Mouse (Mus musculus): Measurements from ENCODE around the gene Aqp9. TPM values are rescaled to one million over a fixed set of nuclear protein-coding genes. Genes with fewer than 3 reads are reported as not detected.

The Aqp9 gene
- 0.08 TPM in 1 of 2 replicates, not detected in the other for polyA plus RNA-seq (2014; fragmentation: Nextera tagmentation; extraction: Ambion mirVana)

DNA sequence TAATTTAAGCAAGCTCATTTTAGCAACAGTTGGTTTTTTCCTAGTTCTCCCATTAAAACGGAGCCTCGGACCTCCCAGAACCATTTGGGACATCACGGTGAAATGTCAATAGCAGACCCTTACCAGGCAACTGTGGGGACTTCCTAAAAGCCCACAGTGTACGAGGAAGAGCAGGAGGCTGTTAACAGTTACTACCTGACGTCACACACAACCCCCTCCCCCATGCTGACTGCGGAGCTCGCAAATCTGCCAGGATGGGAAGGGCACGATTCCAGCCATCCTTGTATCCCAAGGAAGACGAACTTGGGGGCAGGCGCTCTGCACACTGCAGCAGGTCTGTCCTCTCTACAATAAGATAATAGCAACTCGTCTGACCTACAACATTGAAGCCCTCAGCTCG lies at the start of gene Aqp9:
Aqp9 (minus strand) TSS at position 172 of the 400 bp plus-strand sequence.
- 55% methylated on average over 12 of the region's 12 CpGs for WGBS
- ATAC-seq (ENCODE audit: low FRiP score), result no peak
- H3K9me3 ChIP-seq (ENCODE audit: control insufficient read depth, low read length), result no peaks in the 10 kb centered on the region
- no peak within 1 kb of the TSS for H3K9ac ChIP-seq (ENCODE audit: low read depth, low read length)
- no peaks in the 10 kb centered on the region for H3K36me3 ChIP-seq (ENCODE audit: control insufficient read depth, insufficient read depth, low read length)
- H3K4me2 ChIP-seq (replicated peaks; ENCODE audit: low read depth, low read length), result no peak within 1 kb of the TSS
- DNase-seq (ENCODE audit: low spot score), result no peak
- H3K4me3 ChIP-seq (ENCODE audit: low read depth, low read length), result no peak within 1 kb of the TSS
- H3K4me1 ChIP-seq (replicated peaks; ENCODE audit: control insufficient read depth, insufficient read depth, low read length), result no peaks in the 10 kb centered on the region
- H3K27me3 ChIP-seq (ENCODE audit: control insufficient read depth, insufficient read depth, low read length), result no peaks in the 10 kb centered on the region
- no peak within 1 kb of the TSS for H3K27ac ChIP-seq (ENCODE audit: low read depth, low read length)

DNA sequence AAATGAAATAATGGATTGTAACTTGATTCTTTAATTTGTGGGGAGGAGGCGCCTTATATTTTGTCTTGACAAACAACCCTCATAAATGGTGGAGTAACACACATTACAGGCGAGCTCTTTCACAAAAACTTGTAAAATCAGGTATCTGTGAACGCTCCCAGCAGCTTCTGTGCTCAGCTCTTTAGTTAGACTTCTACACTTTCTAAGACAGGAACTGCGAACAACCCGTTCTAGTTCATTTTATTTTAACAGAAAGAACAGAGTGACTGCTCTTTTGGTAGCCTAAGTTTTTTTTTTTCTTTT lies 49.3 kb upstream of the Aqp9 start:
- no peak overlapping the region for H3K9ac ChIP-seq (ENCODE audit: low read depth, low read length)
- no peaks in the 10 kb centered on the region for H3K9me3 ChIP-seq (ENCODE audit: control insufficient read depth, low read length)
- 18% methylated on average over 5 of the region's 5 CpGs for WGBS
- H3K4me2 ChIP-seq (replicated peaks; ENCODE audit: low read depth, low read length), result no peak overlapping the region
- DNase-seq (ENCODE audit: low spot score) (peak; percentile 28), ATAC-seq (ENCODE audit: low FRiP score) (no peak)
- H3K27me3 ChIP-seq (ENCODE audit: control insufficient read depth, insufficient read depth, low read length), result peaks cover 47% of the 10 kb centered on the region
- no peak overlapping the region for H3K27ac ChIP-seq (ENCODE audit: low read depth, low read length)
- no peak overlapping the region for H3K4me3 ChIP-seq (ENCODE audit: low read depth, low read length)
- peaks cover 5% of the 10 kb centered on the region for H3K4me1 ChIP-seq (replicated peaks; ENCODE audit: control insufficient read depth, insufficient read depth, low read length)
- no peaks in the 10 kb centered on the region for H3K36me3 ChIP-seq (ENCODE audit: control insufficient read depth, insufficient read depth, low read length)

- H3K27ac ChIP-seq (ENCODE audit: low read depth, low read length), result no peak overlapping the region
- no peaks in the 10 kb centered on the region for H3K36me3 ChIP-seq (ENCODE audit: control insufficient read depth, insufficient read depth, low read length)
- ATAC-seq (ENCODE audit: low FRiP score), result no peak
- WGBS, result 2% methylated on average over 20 of the region's 20 CpGs
- no peak overlapping the region for H3K4me3 ChIP-seq (ENCODE audit: low read depth, low read length)
- no peaks in the 10 kb centered on the region for H3K9me3 ChIP-seq (ENCODE audit: control insufficient read depth, low read length)
- H3K27me3 ChIP-seq (ENCODE audit: control insufficient read depth, insufficient read depth, low read length), result peaks cover 47% of the 10 kb centered on the region
- no peak overlapping the region for H3K4me2 ChIP-seq (replicated peaks; ENCODE audit: low read depth, low read length)
- peaks cover 5% of the 10 kb centered on the region for H3K4me1 ChIP-seq (replicated peaks; ENCODE audit: control insufficient read depth, insufficient read depth, low read length)
- no peak overlapping the region for H3K9ac ChIP-seq (ENCODE audit: low read depth, low read length)
- peak; percentile 58 for DNase-seq (ENCODE audit: low spot score)
Measured at GRCm38 (mm10) chr9:71216996-71217792, 48.7 kb upstream of the Aqp9 start.

GRCm38 (mm10) chr9:71216036-71216995 lies 47.8 kb upstream of the Aqp9 start:
- H3K36me3 ChIP-seq (ENCODE audit: control insufficient read depth, insufficient read depth, low read length), result no peaks in the 10 kb centered on the region
- DNase-seq (ENCODE audit: low spot score) (peak; percentile 71), ATAC-seq (ENCODE audit: low FRiP score) (peak; percentile 27; the same call in 1 of the 2 replicates)
- peaks cover 47% of the 10 kb centered on the region for H3K27me3 ChIP-seq (ENCODE audit: control insufficient read depth, insufficient read depth, low read length)
- H3K9me3 ChIP-seq (ENCODE audit: control insufficient read depth, low read length), result no peaks in the 10 kb centered on the region
- H3K4me1 ChIP-seq (replicated peaks; ENCODE audit: control insufficient read depth, insufficient read depth, low read length), result peaks cover 5% of the 10 kb centered on the region
- no peak overlapping the region for H3K9ac ChIP-seq (ENCODE audit: low read depth, low read length)
- H3K4me2 ChIP-seq (replicated peaks; ENCODE audit: low read depth, low read length), result peak overlapping the region; percentile 54
- WGBS, result under 1% methylated on average over 57 of the region's 57 CpGs
- H3K27ac ChIP-seq (ENCODE audit: low read depth, low read length), result no peak overlapping the region
- H3K4me3 ChIP-seq (ENCODE audit: low read depth, low read length), result peak overlapping the region; percentile 36

DNA sequence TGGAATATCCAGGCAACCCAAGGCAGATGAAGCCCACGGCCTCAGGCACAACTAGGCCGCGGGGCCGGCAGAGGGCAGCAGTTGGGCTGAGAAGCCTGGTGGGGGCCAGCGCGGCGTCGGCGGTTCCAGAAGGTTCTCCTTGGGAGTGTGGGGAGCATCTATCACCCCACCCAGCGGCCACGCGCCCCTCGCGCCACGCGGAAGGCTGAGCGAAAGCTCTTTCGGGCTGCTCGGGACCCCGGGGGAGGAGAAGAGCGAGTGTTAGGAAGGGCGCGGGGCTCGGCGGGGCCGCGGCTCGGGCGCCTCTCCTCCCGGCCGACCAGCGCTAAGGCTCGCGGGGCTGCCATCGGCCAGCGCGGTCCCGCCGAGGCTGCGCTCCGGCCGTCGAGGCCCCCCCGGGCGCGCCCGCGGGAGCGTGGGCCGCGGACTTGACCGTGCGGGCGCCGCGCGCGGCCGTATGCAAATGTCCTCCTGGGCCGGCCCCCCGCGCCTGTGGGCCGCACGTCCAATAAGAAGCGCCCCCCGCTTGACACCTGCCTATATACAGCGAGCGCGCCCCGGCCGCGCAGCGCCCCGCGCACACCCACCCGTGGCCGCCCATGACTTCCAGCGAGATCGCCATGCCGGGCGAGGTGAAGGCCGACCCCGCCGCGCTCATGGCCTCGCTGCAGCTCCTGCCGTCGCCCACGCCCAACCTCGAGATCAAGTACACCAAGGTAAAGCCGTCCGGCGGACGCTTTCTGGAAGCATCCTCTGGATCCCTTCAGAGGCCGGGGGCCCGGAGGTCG lies 47.0 kb upstream of the Aqp9 start, which contains the start of gene Aldh1a2:
Aldh1a2 (plus strand) TSS at position 542 of the 788 bp plus-strand sequence.
- Histone ChIP-seq H3K4me2 (replicated peaks; ENCODE audit: low read depth, low read length) (peak within 1 kb of the TSS; percentile 54), H3K36me3 (ENCODE audit: control insufficient read depth, insufficient read depth, low read length) (no peaks in the 10 kb centered on the region), H3K27me3 (ENCODE audit: control insufficient read depth, insufficient read depth, low read length) (peaks cover 47% of the 10 kb centered on the region), H3K4me3 (ENCODE audit: low read depth, low read length) (peak within 1 kb of the TSS; percentile 36), H3K9ac (ENCODE audit: low read depth, low read length) (0 out of 2 replicates have a peak within 1 kb of the TSS, but pooled peaks have one; percentile 19), H3K27ac (ENCODE audit: low read depth, low read length) (no peak within 1 kb of the TSS), H3K9me3 (ENCODE audit: control insufficient read depth, low read length) (no peaks in the 10 kb centered on the region), H3K4me1 (replicated peaks; ENCODE audit: control insufficient read depth, insufficient read depth, low read length) (peaks cover 5% of the 10 kb centered on the region)
- WGBS, result 2% methylated on average over 52 of the region's 97 CpGs
- ATAC-seq (ENCODE audit: low FRiP score) (peak; percentile 45; the same call in 1 of the 2 replicates), DNase-seq (ENCODE audit: low spot score) (peak; percentile 80)

DNA sequence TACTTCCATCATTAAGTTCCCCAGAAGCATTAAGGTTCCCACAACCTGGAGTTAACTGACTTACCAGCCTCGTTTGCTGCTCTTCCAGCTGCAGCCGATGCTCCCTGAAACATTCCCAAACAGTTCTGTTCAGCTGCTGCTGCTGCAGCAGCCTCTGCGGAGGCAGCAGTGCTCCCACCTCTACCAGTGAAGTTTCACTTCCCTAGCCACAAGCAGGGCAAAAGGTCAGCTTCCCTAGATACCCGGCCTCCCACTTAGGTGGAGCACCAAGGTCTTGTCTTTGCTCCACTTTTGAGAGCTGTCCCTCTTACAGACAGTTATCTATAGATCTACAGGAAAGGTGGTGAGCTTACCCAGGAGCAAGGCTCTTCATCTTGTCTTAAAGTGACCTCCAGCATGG lies 45.2 kb upstream of the Aqp9 start:
- H3K9me3 ChIP-seq (ENCODE audit: control insufficient read depth, low read length), result no peaks in the 10 kb centered on the region
- H3K9ac ChIP-seq (ENCODE audit: low read depth, low read length), result no peak overlapping the region
- no peak overlapping the region for H3K27ac ChIP-seq (ENCODE audit: low read depth, low read length)
- ATAC-seq (ENCODE audit: low FRiP score), result no peak
- no peak for DNase-seq (ENCODE audit: low spot score)
- peaks cover 41% of the 10 kb centered on the region for H3K27me3 ChIP-seq (ENCODE audit: control insufficient read depth, insufficient read depth, low read length)
- WGBS, result 32% methylated on average over 4 of the region's 4 CpGs
- no peaks in the 10 kb centered on the region for H3K36me3 ChIP-seq (ENCODE audit: control insufficient read depth, insufficient read depth, low read length)
- no peak overlapping the region for H3K4me2 ChIP-seq (replicated peaks; ENCODE audit: low read depth, low read length)
- peaks cover 5% of the 10 kb centered on the region for H3K4me1 ChIP-seq (replicated peaks; ENCODE audit: control insufficient read depth, insufficient read depth, low read length)
- H3K4me3 ChIP-seq (ENCODE audit: low read depth, low read length), result no peak overlapping the region

- Histone ChIP-seq H3K27ac (ENCODE audit: low read depth, low read length) (no peak overlapping the region), H3K36me3 (ENCODE audit: control insufficient read depth, insufficient read depth, low read length) (no peaks in the 10 kb centered on the region), H3K4me3 (ENCODE audit: low read depth, low read length) (no peak overlapping the region), H3K27me3 (ENCODE audit: control insufficient read depth, insufficient read depth, low read length) (peaks cover 25% of the 10 kb centered on the region), H3K4me2 (replicated peaks; ENCODE audit: low read depth, low read length) (no peak overlapping the region), H3K9ac (ENCODE audit: low read depth, low read length) (no peak overlapping the region), H3K9me3 (ENCODE audit: control insufficient read depth, low read length) (no peaks in the 10 kb centered on the region), H3K4me1 (replicated peaks; ENCODE audit: control insufficient read depth, insufficient read depth, low read length) (peaks cover 4% of the 10 kb centered on the region)
- ATAC-seq (ENCODE audit: low FRiP score) (no peak), DNase-seq (ENCODE audit: low spot score) (peak; percentile 67)
- 8% methylated on average over 2 of the region's 2 CpGs for WGBS
Measured at GRCm38 (mm10) chr9:71210870-71211269, 42.4 kb upstream of the Aqp9 start.

- H3K4me2 ChIP-seq (replicated peaks; ENCODE audit: low read depth, low read length), result no peak overlapping the region
- H3K9me3 ChIP-seq (ENCODE audit: control insufficient read depth, low read length), result no peaks in the 10 kb centered on the region
- H3K4me1 ChIP-seq (replicated peaks; ENCODE audit: control insufficient read depth, insufficient read depth, low read length), result no peaks in the 10 kb centered on the region
- no peak for ATAC-seq (ENCODE audit: low FRiP score)
- no peak overlapping the region for H3K27ac ChIP-seq (ENCODE audit: low read depth, low read length)
- H3K36me3 ChIP-seq (ENCODE audit: control insufficient read depth, insufficient read depth, low read length), result no peaks in the 10 kb centered on the region
- peaks cover 10% of the 10 kb centered on the region for H3K27me3 ChIP-seq (ENCODE audit: control insufficient read depth, insufficient read depth, low read length)
- no peak overlapping the region for H3K9ac ChIP-seq (ENCODE audit: low read depth, low read length)
- H3K4me3 ChIP-seq (ENCODE audit: low read depth, low read length), result no peak overlapping the region
- WGBS, result 60% methylated on average over 3 of the region's 3 CpGs
- DNase-seq (ENCODE audit: low spot score), result no peak
Measured at GRCm38 (mm10) chr9:71209299-71209698, 40.8 kb upstream of the Aqp9 start.
